Mouse (Mus musculus) spleen, postnatal 0 days (tissue): Measurements from ENCODE around the gene Arsg. TPM values are rescaled to one million over a fixed set of nuclear protein-coding genes. Genes with fewer than 3 reads are reported as not detected.

Experiments used
- polyA plus RNA-seq: library from polyadenylated mRNA; unstranded; fragments of >200 nt; fragmentation: Nextera tagmentation; extraction: Ambion mirVana; gene quantifications from 2 replicates; pipeline ENCODE4 v1.2.1, GENCODE M21; 2015

The Arsg gene
- polyA plus RNA-seq: 4.9 and 5.0 TPM in 2 replicates

GRCm38 (mm10) chr11:109473171-109474085 lies at the start of gene Arsg, which contains the start of gene Slc16a6:
Gene Arsg (plus strand): TSS chr11:109473374.
Gene Slc16a6 (minus strand): TSS chr11:109473598.

GRCm38 (mm10) chr11:109425392-109426271 lies 47.5 kb upstream of the Arsg start, which contains the start of gene Amz2:
Gene Amz2 (plus strand): TSS chr11:109425946.

GRCm38 (mm10) chr11:109611303-109612149 lies 138.4 kb downstream of the Arsg start, which contains the start of gene Wipi1:
Gene Wipi1 (minus strand): TSS chr11:109611967.

Other genes with a start within 250 kb of the Arsg start
- gene Rgs9, start 175.2 kb upstream of the Arsg start, polyA plus RNA-seq: 0.08 and 0.13 TPM in 2 replicates
- gene Gna13, start 110.5 kb upstream of the Arsg start, polyA plus RNA-seq: 30.7 and 33.1 TPM in 2 replicates
- gene 9930022D16Rik, start 59.5 kb upstream of the Arsg start, polyA plus RNA-seq: not detected in 2 replicates
- gene Amz2, start 47.4 kb upstream of the Arsg start, polyA plus RNA-seq: 20.8 and 21.9 TPM in 2 replicates
- gene Slc16a6, start 224 bp downstream of the Arsg start, polyA plus RNA-seq: 41.6 and 49.0 TPM in 2 replicates
- gene Wipi1, start 138.6 kb downstream of the Arsg start, polyA plus RNA-seq: 36.7 and 42.5 TPM in 2 replicates
- 158 and 168 TPM in 2 replicates for gene Prkar1a, start 176.0 kb downstream of the Arsg start, polyA plus RNA-seq
- 1.6 and 2.6 TPM in 2 replicates for gene Fam20a, start 248.9 kb downstream of the Arsg start, polyA plus RNA-seq